Mouse (Mus musculus): ENCODE data around the gene Tprn.

The Tprn gene

DNA sequence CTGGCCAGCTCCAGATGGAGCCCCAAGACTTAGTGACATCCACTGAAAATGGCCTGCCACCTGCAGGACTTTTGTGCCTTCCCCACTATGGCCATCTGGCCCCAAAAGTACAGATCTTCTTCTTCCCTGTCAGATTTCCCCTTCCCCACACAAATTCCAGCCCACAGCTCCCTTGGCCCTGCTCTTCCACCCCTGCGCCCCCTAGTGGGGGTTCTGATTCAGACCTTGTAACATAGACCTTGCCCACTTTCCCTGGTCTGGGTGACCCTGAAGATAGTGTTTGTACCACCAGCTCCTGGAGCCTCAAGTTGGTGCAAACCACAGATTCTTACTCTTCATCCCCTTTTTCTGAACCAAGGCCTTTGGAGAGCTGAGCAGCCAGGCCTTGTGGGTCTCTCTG, 30.4 kb downstream of the Tprn start:
- DNase-seq (ENCODE audit: low read depth, low spot score), result peak; percentile 57

DNA sequence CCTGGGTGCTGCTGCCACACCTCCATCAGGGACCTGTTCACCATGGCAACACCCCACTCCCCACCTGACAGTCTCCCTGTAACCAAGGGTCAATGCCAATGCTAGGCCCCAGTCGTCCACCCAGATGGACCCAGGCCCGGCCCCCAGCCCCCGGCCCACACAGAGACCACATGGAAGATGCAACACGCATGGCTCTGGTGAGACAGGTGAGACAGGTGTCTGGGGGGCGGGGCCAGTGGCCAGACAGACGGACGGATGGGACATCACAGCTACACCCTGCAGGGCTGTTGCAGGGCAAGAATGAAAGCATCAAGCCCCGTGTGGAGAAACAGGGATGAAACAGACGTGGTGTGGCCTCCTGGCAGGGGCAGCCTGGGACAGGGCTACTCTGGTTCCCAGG, 31.3 kb downstream of the Tprn start:
- no peak for DNase-seq (ENCODE audit: low read depth, low spot score)

GRCm38 (mm10) chr2:25297093-25297492, 34.7 kb downstream of the Tprn start:
- no peak for DNase-seq (ENCODE audit: low read depth, low spot score)

- no peak for DNase-seq (ENCODE audit: low read depth, low spot score)
These were observed 35.6 kb downstream of the Tprn start for GRCm38 (mm10) chr2:25298046-25298445.

DNA sequence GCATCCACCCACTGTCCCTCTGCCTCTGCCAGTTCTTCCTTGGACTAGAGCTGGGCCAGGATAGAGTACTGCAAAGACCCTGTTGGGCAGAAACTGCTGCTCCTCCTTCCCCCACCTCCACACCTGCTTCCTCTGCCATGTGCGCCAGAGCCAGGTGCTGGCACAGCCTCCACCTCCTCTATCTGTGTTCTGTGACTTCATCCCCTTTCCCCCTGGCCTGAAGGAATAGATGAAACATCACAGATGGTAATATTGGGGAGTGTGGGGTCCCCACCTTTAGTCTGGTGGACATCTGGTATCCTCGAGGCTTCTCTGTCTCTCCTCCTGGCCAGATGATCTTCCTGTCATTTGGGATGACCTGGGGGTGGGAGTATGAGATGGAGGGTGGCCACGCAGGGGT, 41.0 kb downstream of the Tprn start:
- no peak for DNase-seq (ENCODE audit: low read depth, low spot score)

DNA sequence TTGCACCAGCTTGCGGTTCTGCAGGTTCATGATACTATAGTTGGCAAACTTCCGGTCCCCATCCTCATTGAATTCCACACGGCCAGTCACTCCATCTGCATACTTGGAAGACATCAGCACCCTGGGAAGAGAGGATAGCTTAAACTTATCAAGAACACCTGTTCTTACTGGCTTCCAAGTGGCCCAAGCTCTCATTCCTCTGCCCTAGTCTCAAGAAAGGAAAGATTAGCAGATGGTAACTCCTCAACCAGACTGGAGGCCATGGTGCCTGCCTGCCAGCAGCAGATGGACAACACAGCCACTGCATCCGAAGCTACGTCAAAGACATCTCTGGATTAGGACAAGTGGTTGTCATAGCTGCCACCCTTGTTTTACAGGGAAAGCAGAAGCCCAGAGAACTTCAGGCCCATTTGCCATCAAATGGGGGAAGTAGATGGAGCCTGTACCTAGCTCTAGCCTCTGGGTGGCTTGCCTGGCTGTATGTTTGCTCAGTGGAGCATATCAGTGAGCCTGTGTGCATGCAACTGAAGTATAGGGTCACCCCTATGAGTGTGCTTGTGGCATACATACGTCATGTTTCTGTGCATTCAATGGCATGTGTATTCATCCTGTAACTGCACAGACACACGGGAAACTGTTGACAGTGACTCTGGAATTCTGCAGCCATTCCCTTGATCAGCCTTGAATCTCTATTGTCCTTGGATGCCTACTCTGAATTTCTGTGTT, 41.7 kb downstream of the Tprn start:
- no peak for DNase-seq (ENCODE audit: low read depth, low spot score)

GRCm38 (mm10) chr2:25304657-25305541, 42.5 kb downstream of the Tprn start:
- DNase-seq (ENCODE audit: low read depth, low spot score), result peak; percentile 54

GRCm38 (mm10) chr2:25305587-25306359, 43.4 kb downstream of the Tprn start:
- DNase-seq (ENCODE audit: low read depth, low spot score), result no peak

DNA sequence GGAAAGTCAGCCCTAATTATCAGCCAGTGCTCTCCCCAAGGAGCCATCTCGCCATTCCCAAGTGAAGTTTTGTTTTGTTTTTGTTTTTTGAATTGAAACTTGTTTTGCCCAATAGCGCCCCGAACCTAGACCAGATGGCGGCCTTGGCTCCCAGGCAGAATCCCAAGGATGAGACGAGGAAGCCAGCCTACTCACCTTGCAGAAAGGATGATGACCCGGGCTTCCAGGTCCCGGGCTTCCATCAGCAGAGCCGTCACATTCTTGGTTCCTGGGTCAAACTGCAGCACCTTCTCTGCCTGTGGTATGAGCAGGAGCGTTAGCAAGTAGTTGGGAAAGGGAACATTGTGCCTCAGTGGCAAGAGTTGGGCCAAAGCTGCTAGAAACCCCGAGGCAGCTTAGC, 47.8 kb downstream of the Tprn start:
- no peak for DNase-seq (ENCODE audit: low read depth, low spot score)

- DNase-seq (ENCODE audit: low read depth, low spot score), result no peak
These were observed 48.6 kb downstream of the Tprn start for GRCm38 (mm10) chr2:25310969-25311368.

GRCm38 (mm10) chr2:25311491-25311891, 49.1 kb downstream of the Tprn start:
- DNase-seq (ENCODE audit: low read depth, low spot score), result no peak

DNA sequence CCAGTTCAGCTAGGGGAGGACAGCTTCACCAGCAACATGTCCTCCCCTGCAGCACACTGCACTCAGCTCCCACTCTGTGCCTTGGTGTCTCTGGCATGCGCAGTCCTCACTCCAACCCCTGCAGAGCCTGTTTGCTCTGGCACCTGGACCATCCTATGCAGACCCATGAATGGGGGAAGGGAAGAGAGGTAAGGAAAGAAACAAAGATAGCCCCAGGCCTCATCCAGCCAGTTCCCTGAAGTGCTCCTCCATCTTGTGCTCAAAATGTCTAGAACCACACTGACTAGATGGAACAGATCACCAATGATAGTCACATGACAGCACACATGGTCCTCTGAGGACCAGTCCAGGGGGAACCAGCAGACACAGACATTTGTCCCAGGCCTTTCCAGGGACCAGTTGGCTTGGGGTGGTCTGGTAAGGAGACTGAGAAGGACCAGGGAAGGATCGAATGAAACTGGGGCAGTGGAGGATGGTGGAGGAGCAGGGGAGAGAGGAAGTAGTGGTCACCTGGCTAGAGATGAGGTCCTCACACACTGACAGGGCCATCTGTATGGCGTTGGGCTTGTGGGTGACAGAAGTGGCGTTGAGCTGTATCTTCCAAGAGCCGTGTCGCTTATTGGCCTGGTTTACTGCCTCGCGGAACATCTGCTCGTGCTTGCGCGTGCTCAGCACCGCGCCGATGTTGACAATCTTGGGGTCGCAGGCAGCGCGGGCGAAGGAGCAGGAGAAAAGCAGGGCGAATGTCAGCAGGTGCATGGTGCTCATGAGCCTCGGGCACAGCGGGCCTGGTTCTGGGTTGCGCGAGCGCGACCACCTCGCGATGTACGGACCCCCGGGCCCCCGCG, 55.9 kb downstream of the Tprn start:
- no peak for DNase-seq (ENCODE audit: low read depth, low spot score)

DNA sequence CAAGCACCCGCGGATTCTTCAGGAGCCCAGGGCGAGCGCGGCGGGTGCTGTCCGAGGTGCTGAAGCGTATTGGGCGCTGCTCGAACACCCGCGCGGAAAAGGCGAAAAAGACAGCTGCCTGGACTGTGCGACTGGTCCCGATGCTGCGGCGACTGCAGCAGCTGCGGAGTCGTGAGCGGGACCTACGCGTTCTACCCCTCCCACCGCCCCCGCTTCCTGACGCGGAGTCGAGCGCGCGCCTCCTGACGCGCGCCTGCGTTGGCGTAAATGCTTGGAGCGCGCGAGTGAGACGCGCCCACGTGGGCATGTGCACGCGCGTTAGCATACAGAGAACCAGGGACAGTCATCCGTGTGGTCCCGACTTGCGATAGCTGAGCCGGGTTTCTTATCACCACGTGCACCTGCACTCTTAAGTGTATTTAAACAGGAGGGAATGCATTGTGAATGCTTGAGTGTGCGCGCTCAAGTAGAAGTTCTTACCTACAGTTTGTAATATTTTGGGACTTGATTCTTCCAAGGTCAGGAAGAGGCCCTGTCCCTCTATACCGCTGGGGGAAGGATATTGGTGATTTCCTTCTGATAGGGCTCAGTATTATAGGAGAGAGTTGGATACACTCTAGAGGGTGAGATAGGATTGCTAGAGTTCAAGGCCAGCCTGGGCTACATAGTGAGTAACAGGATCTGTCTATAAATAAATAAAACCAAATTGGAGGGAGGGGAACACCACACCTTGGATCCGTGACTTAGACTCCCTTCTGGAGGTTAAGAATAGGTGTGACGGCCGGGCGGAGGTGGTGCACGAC, 56.8 kb downstream of the Tprn start, which contains the start of gene Grin1:
Gene Grin1, minus strand, starts transcription at position 217 of the 803 bp plus-strand sequence.
- peak; percentile 84 for DNase-seq (ENCODE audit: low read depth, low spot score)
